Mouse (Mus musculus): ENCODE measurements around the gene Cd9. TPM values are rescaled to one million over a fixed set of nuclear protein-coding genes. Genes with fewer than 3 reads are reported as not detected.

Gene Cd9
- 100 to 1,000 TPM in 1 of 2 experiments, 10 to 100 TPM in 1; 80.1 to 178 TPM for total RNA-seq (2021)
- polyA plus RNA-seq (2012; rRNA removed): 57.1 and 58.9 TPM in 2 replicates
- long read RNA-seq, transcript Cd9-201 (8 exons, 1,228 nt): major isoform, 169 of 170 reads
- long read RNA-seq, partial matches to known transcripts: 0 of 170 reads
- long read RNA-seq, other reads (novel, unspliced or antisense): 1 of 170 reads

GRCm38 (mm10) chr6:125494092-125494871, at the start of gene Cd9:
Gene Cd9, minus strand, starts transcription at chr6:125494791.
- peak; percentile 88 for DNase-seq

GRCm38 (mm10) chr6:125541296-125541695, 46.7 kb upstream of the Cd9 start:
- DNase-seq: no peak

GRCm38 (mm10) chr6:125540826-125541225, 46.2 kb upstream of the Cd9 start:
- peak; percentile 62 for DNase-seq

- no peak for DNase-seq
Observed at GRCm38 (mm10) chr6:125540199-125540598, 45.6 kb upstream of the Cd9 start.

GRCm38 (mm10) chr6:125539423-125539822, 44.8 kb upstream of the Cd9 start:
- no peak for DNase-seq

- no peak for DNase-seq
Observed at GRCm38 (mm10) chr6:125538469-125538868, 43.9 kb upstream of the Cd9 start.

- DNase-seq: no peak
Observed at GRCm38 (mm10) chr6:125534990-125535389, 40.4 kb upstream of the Cd9 start.

- no peak for DNase-seq
Observed at GRCm38 (mm10) chr6:125533104-125533650, 38.6 kb upstream of the Cd9 start.

- DNase-seq: no peak
Observed at GRCm38 (mm10) chr6:125529479-125529878, 34.9 kb upstream of the Cd9 start.

- no peak for DNase-seq
Observed at GRCm38 (mm10) chr6:125528614-125529200, 34.1 kb upstream of the Cd9 start.

- DNase-seq: no peak
Observed at GRCm38 (mm10) chr6:125526066-125526465, 31.5 kb upstream of the Cd9 start.

- no peak for DNase-seq
Observed at GRCm38 (mm10) chr6:125524027-125524426, 29.4 kb upstream of the Cd9 start.

GRCm38 (mm10) chr6:125521558-125522193, 27.1 kb upstream of the Cd9 start:
- no peak for DNase-seq

GRCm38 (mm10) chr6:125515503-125516315, 21.1 kb upstream of the Cd9 start:
- peak; percentile 34 for DNase-seq

GRCm38 (mm10) chr6:125512950-125513596, 18.5 kb upstream of the Cd9 start:
- peak; percentile 52 for DNase-seq

GRCm38 (mm10) chr6:125511196-125511595, 16.6 kb upstream of the Cd9 start:
- DNase-seq: no peak

GRCm38 (mm10) chr6:125510645-125511044, 16.1 kb upstream of the Cd9 start:
- DNase-seq: no peak

GRCm38 (mm10) chr6:125509783-125510182, 15.2 kb upstream of the Cd9 start:
- no peak for DNase-seq

GRCm38 (mm10) chr6:125506427-125506826, 11.8 kb upstream of the Cd9 start:
- DNase-seq: no peak

GRCm38 (mm10) chr6:125504622-125505355, 10.2 kb upstream of the Cd9 start:
- DNase-seq: no peak

Data from adrenal gland, adult 2 months (tissue).